Mouse (Mus musculus): ENCODE data around the gene Gm5114. TPM values are rescaled to one million over a fixed set of nuclear protein-coding genes. Genes with fewer than 3 reads are reported as not detected.
"Not testable (repeated sequence)": the region's sequence is repeated elsewhere in the genome, so short reads cannot be mapped to it uniquely, and the experiment has no call there.

The Gm5114 gene
- not detected for total RNA-seq (2021)
- long read RNA-seq, experiment 1, result 0 reads
- long read RNA-seq, experiment 2, result 0 reads

DNA sequence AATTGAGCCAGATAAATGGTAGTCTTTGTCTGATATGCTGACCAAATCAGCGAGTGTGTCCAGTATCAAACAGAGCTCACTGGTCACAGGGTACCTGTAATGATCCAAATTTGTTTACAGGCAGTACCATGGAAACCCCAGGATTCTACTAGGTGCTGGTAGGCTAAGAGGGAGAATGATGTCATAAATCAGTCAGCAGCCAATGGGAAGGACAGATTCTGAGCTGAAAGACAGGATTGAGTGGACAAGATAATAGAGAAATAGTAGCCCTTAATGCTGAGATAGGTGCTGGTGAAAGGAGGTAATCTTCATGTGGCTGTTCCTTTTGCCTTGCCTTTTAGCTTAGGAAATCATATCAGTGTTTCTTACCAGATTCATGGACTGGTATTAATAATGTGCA is at the start of gene Gm5114:
Gene Gm5114, minus strand, starts transcription at position 101 of the 400 bp plus-strand sequence.
- not testable (repeated sequence) for DNase-seq (ENCODE audit: low spot score in 2 of 2)

DNA sequence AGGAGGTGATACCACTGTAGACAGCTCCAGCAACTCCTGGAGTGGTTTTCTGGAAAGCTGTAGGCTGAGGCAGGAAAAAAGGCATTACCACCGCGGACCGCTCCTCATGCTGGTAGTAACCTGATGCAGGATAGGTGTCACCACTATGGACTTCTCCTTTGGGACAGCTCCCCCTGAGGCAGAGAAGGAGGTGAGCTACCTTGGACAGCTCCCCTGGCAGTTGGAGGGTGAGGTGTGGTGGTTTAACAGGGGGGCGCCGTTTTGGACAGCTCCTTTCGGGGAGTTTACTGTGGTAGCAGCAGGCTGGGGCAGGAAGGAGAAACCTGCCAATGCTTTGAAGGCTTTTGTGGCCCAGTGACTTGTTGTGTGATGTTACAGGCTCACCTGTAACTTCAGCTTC is 42.8 kb upstream of the Gm5114 start:
- DNase-seq (ENCODE audit: low spot score in 2 of 2), result no peak

DNA sequence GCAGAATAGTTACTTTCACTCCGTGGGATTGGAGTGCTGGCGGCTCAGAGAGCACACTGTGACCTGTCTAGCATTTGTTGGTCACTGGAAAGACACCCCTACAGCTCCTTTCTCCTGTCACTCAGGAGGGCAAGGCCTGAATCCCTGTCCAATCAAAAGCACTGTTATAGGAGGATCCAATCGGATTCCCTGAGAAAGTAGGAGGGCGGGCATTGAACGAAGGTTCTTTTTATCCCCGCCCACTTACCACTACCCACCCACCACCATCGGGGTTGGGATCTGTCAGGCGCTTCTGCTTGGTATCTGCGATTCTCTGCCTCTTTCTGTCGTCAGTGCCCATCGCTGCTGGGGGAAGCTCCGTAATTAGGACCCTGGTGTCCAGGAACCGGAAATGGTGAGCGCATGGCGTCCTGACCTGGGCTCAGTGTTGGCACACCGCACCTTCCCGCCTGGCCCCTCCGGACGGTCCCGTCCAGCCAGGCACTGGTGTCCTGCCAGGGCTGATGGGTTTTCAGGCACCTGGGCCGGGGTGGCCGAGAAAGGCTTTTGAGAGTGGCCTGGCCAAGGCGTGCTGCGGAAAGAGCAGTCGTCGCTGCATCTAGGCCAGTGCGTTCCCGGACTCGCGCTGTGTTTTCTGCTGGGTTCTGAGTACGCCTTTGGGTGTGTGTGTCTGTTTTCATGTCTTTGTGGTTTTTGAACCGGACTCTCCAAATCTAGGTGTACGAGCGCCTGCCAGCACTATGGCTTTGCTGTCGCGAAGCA is 36.5 kb upstream of the Gm5114 start:
- DNase-seq (ENCODE audit: low spot score in 2 of 2), result peak; percentile 75 to 84

DNA sequence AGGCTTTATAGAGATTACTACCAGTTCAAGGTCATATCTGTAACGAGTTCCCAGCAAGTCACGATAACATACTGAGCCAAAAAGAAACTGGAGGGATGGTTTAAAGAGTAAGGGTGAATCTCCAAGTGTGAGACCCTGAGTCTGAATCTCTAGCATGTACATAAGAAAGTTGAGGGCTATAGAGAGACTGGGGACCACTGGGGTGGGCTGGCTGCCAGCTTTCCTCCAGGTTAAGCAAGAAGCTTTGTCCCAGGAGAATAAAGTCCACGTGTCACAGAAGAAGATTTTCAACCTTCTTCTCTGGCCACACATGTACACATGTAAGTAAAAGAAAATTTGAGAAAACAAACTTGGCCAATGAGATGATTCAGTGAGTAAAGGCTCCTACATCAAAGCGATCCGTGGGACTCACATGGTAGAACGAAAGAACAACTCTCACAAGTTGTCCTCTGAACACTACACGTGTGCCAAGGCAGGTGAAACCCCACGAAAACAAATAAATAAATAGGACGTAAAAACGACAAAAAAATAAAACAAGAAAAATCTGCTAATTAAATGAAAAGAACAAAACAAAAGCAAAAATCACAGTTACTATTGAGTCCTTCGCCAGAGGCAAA is 35.8 kb upstream of the Gm5114 start:
- DNase-seq (ENCODE audit: low spot score in 2 of 2), result no peak

GRCm38 (mm10) chr7:39441237-39441636 is 28.3 kb upstream of the Gm5114 start:
- DNase-seq (ENCODE audit: low spot score in 2 of 2), result no peak

DNA sequence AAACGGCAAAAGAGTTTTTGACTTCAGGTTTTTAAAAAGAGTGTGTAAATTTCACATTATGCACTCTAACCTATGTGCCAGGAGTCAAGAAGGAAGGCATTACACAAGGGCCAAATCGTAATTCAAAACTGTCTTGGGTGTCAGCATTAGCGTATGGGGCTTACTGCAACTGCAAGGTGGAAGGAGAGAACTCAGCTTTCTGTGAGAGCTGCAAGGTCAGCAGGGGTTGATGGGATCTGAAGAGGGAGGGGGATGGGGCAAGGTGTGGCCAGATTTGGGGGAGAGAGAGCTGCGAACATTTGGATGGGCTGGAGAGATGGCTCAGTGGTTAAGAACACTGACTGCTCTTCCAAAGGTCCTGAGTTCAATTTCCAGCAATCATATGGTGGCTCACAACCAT is 27.4 kb upstream of the Gm5114 start:
- DNase-seq (ENCODE audit: low spot score in 2 of 2), result no peak

Small RNA genes within 50 kb of the gene (microRNA-seq; reads per million reads assigned to microRNA genes)
- 0 reads per million in 2 experiments for gene Gm27437

Other genes with a start within 250 kb of the Gm5114 start
- gene Zfp619, start 104.6 kb upstream of the Gm5114 start, total RNA-seq (2021), result 1 to 10 TPM; 3.0 TPM

All from left cerebral cortex, adult 18-20 months (tissue).